Mouse (Mus musculus) spleen, adult 10 weeks (tissue): ENCODE data around the gene Bpifb9b. TPM values are rescaled to one million over a fixed set of nuclear protein-coding genes. Genes with fewer than 3 reads are reported as not detected.

Experiments used
- polyA plus RNA-seq: library from polyadenylated mRNA; stranded (reverse); fragments of 350-450 nt; fragmentation: Illumina TruSeq; extraction: RNeasy Lipid Tissue Mini Kit (QIAGEN cat#74804); gene quantifications from one replicate; pipeline ENCODE4 v1.2.3, GENCODE M21; 2015; ENCODE audit warnings: low replicate concordance; ENCODE audit not compliant: insufficient read depth

The Bpifb9b gene
- not detected for polyA plus RNA-seq

DNA sequence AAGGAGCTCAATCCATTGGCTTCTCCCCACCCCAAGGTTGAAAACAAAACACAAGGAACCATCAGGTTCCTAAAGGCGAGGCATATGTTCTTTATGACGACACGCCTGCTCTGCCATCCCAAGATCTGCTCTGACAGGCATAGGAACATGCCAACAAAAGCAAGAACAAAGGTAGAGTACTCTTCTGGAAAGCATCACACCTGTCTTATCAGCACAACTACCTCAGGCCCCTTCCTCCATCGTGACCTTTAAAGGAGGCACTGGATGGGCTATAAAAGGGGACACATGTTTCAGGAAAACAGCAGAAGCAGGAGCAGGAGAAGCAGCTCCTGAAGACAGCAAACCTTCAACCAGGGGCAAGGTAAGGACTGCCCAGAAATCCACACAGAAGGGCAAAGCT is at the start of gene Bpifb9b:
Gene Bpifb9b (plus strand): TSS at position 301 of the 400 bp plus-strand sequence.

GRCm38 (mm10) chr2:154257554-154257953 is 49.5 kb upstream of the Bpifb9b start, which contains the start of gene Bpifb9a:
Gene Bpifb9a (plus strand): TSS chr2:154257854.

Other genes starting within 250 kb of the Bpifb9b start
- not detected for gene Bpifa3, start 176.9 kb upstream of the Bpifb9b start, polyA plus RNA-seq
- not detected for gene Bpifa1, start 164.3 kb upstream of the Bpifb9b start, polyA plus RNA-seq
- not detected for gene Bpifa5, start 144.6 kb upstream of the Bpifb9b start, polyA plus RNA-seq
- not detected for gene Bpifb1, start 116.4 kb upstream of the Bpifb9b start, polyA plus RNA-seq
- gene Bpifb5, start 83.5 kb upstream of the Bpifb9b start, polyA plus RNA-seq = not detected
- not detected for gene Bpifb9a, start 49.4 kb upstream of the Bpifb9b start, polyA plus RNA-seq
- gene Cdk5rap1, start 65.8 kb downstream of the Bpifb9b start, polyA plus RNA-seq = 13.6 TPM
- gene Snta1, start 100.9 kb downstream of the Bpifb9b start, polyA plus RNA-seq = 2.1 TPM
- 16.1 TPM for gene Cbfa2t2, start 129.3 kb downstream of the Bpifb9b start, polyA plus RNA-seq
- not detected for gene 1700003F12Rik, start 239.9 kb downstream of the Bpifb9b start, polyA plus RNA-seq
- not detected for gene Actl10, start 244.5 kb downstream of the Bpifb9b start, polyA plus RNA-seq